8 mouse cellular contexts compared by ENCODE assay signal in the genomic region with DNA sequence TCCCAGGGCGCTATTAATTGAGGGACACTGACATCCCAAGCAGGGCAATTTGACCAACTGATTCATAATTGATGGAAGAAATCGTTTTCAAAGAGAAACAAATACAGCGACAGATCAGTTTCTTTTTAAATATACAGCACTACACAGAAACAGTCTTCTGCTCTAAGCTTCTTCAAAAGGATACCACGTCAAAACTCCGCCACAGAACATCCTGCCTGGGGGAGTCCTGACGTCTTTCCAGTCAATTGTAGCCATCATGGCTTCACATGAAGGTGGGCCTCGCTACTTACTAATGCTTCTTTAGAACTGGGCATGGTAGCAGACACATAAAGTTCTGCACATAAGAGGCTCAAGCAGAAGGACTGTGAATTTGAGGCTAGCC. TPM values are rescaled to one million over a fixed set of nuclear protein-coding genes. Genes with fewer than 3 reads are reported as not detected.
DNase-seq lines count a peak whose midpoint lies in the region; ATAC-seq and TF ChIP-seq lines count a peak whose summit lies in the region.

No protein-coding gene starts in this region.

- no peaks in the 10 kb centered on the region for H3K27me3 ChIP-seq in kidney, adult 2 months (replicated peaks; ENCODE audit: control insufficient read depth, insufficient read depth, low read length)
- no peaks in the 10 kb centered on the region for H3K27me3 ChIP-seq in hindbrain, embryonic 14.5 days (ENCODE audit: control insufficient read depth, insufficient read depth, low read length)

- H3K4me1 ChIP-seq in kidney, adult 2 months (ENCODE audit: control insufficient read depth, insufficient read depth, low read length) = peaks cover 7% of the 10 kb centered on the region; the same call in 1 of the 2 replicates
- peaks cover 18% of the 10 kb centered on the region for H3K4me1 ChIP-seq in bone marrow, adult 2 months (ENCODE audit: control insufficient read depth, insufficient read depth, low read length)
- H3K4me1 ChIP-seq in hindbrain, embryonic 14.5 days (replicated peaks; ENCODE audit: control insufficient read depth, insufficient read depth, low read length) = peaks cover 11% of the 10 kb centered on the region

- no peak for DNase-seq in kidney, adult 2 months
- DNase-seq in kidney, adult 9 months = no peak
- no peak for DNase-seq in hindbrain, embryonic 14.5 days (ENCODE audit: low spot score)
- peak; percentile 86 for DNase-seq in naive thymus-derived CD4-positive, alpha-beta T cell, adult 2 months (ENCODE audit: low read depth)
- no peak for DNase-seq in cerebellum, postnatal 10 days
- DNase-seq in adrenal gland, adult 18-20 months (ENCODE audit: low spot score in 2 of 2) = no peak

- WGBS in kidney, adult 2 months = 67% methylated on average over 7 of the region's 7 CpGs
- 15% methylated on average over 7 of the region's 7 CpGs for WGBS in bone marrow, adult 2 months
- 57% methylated on average over 7 of the region's 7 CpGs for WGBS in hindbrain, embryonic 14.5 days

- H3K4me3 ChIP-seq in kidney, adult 2 months (ENCODE audit: insufficient read depth, low read depth, low read length) = no peak overlapping the region
- no peak overlapping the region for H3K4me3 ChIP-seq in bone marrow, adult 2 months (replicated peaks; ENCODE audit: control insufficient read depth, low read depth, low read length)
- H3K4me3 ChIP-seq in hindbrain, embryonic 14.5 days (replicated peaks; ENCODE audit: low read length) = no peak overlapping the region

- H3K4me2 ChIP-seq in hindbrain, embryonic 14.5 days (replicated peaks) = peak overlapping the region; percentile 13; the same call in 1 of the 2 replicates

- no peak for ATAC-seq in hindbrain, embryonic 14.5 days (ENCODE audit: low FRiP score)
- no peak for ATAC-seq in frontal cortex, adult (ENCODE audit: low TSS enrichment)

- TF ChIP-seq POLR2A in kidney, adult 2 months (IDR thresholded peaks at IDR 0.05; ENCODE audit: low read depth, low read length) = no peak
- TF ChIP-seq POLR2A in bone marrow, adult 2 months (IDR thresholded peaks at IDR 0.05; ENCODE audit: borderline replicate concordance, control insufficient read depth, low read depth, low read length) = no peak

- H3K36me3 ChIP-seq in kidney, adult 2 months (ENCODE audit: control insufficient read depth, insufficient read depth, low read length) = no peaks in the 10 kb centered on the region
- peaks cover 16% of the 10 kb centered on the region for H3K36me3 ChIP-seq in hindbrain, embryonic 14.5 days (replicated peaks; ENCODE audit: control insufficient read depth, insufficient read depth)

- H3K9ac ChIP-seq in hindbrain, embryonic 14.5 days = peak overlapping the region; percentile 50; the same call in 1 of the 2 replicates

- peak overlapping the region; percentile 37 for H3K27ac ChIP-seq in kidney, adult 2 months (ENCODE audit: insufficient read depth, low read depth, low read length)
- peak overlapping the region; percentile 67 for H3K27ac ChIP-seq in bone marrow, adult 2 months (ENCODE audit: control insufficient read depth, insufficient read depth, low read depth, low read length, poor library complexity)
- peak overlapping the region; percentile 60 for H3K27ac ChIP-seq in hindbrain, embryonic 14.5 days

- H3K9me3 ChIP-seq in hindbrain, embryonic 14.5 days (ENCODE audit: control insufficient read depth, low read length) = no peaks in the 10 kb centered on the region

- TF ChIP-seq CTCF in kidney, adult 2 months (conservative IDR thresholded peaks at IDR 0.05; ENCODE audit: insufficient read depth, insufficient read length, low read depth, low read length) = no peak
- no peak for TF ChIP-seq CTCF in bone marrow, adult 2 months (IDR thresholded peaks at IDR 0.05; ENCODE audit: control insufficient read depth, insufficient read depth, low read length)

RNA-seq across cellular contexts. Expression of a gene that starts 26.0 kb away (rescaled TPM):
- 12.3 and 14.2 TPM in 2 replicates for polyA plus RNA-seq in kidney, adult 2 months (2012; rRNA removed)
- 7.5 and 19.1 TPM in 2 replicates for polyA plus RNA-seq in bone marrow, adult 2 months (2011; ENCODE audit: insufficient read depth, insufficient read length, low replicate concordance, missing spikeins)
- 26.8 and 30.9 TPM in 2 replicates for polyA plus RNA-seq in hindbrain, embryonic 14.5 days (2014; fragmentation: Nextera tagmentation; extraction: Ambion mirVana)
- 1 to 10 TPM; 8.8 to 9.3 TPM for total RNA-seq in adrenal gland, adult 18-20 months (2021)

RNA-seq across cellular contexts. Expression of a gene that starts 47.1 kb away (rescaled TPM):
- polyA plus RNA-seq in kidney, adult 2 months (2012; rRNA removed) = 14.9 and 15.5 TPM in 2 replicates
- polyA plus RNA-seq in bone marrow, adult 2 months (2011; ENCODE audit: insufficient read depth, insufficient read length, low replicate concordance, missing spikeins) = 6.3 and 8.3 TPM in 2 replicates
- polyA plus RNA-seq in hindbrain, embryonic 14.5 days (2014; fragmentation: Nextera tagmentation; extraction: Ambion mirVana) = 2.8 and 3.0 TPM in 2 replicates
- total RNA-seq in adrenal gland, adult 18-20 months (2021) = 100 to 1,000 TPM in 1 of 2 experiments, 10 to 100 TPM in 1; 55.1 to 103 TPM
